In genomic region chr4:102644062-102644461, GRCm38 (mm10) we compare ENCODE assay signal across 22 mouse cellular contexts.
A peak's percentile ranks its signal among the peaks of the same experiment; 100 is the strongest.
DNase-seq lines count a peak whose midpoint lies in the region; ATAC-seq and TF ChIP-seq lines count a peak whose summit lies in the region.
"Had no signal": no experiment of that assay in that cellular context is flagged by ENCODE, and none has a peak within 500 bp of the region (broad histone marks: within the 10 kb centered on the region; RNA-seq: fewer than 3 reads in every experiment).

No protein-coding gene starts in this region.

- no peak overlapping the region for H3K4me2 ChIP-seq in lung, postnatal 0 days (replicated peaks; ENCODE audit: low read depth, low read length)
- H3K4me2 ChIP-seq: embryonic facial prominence, embryonic 13.5 days; embryonic facial prominence, embryonic 15.5 days; forebrain, embryonic 12.5 days had no signal

- H3K9me3 ChIP-seq in lung, postnatal 0 days (ENCODE audit: low read length): no peaks in the 10 kb centered on the region
- H3K9me3 ChIP-seq: embryonic facial prominence, embryonic 13.5 days; embryonic facial prominence, embryonic 15.5 days; forebrain, embryonic 10.5 days; forebrain, embryonic 12.5 days had no signal

- TF ChIP-seq EP300 in lung, postnatal 0 days (IDR thresholded peaks at IDR 0.05): peak; percentile 95

- no peak for TF ChIP-seq CTCF in lung, postnatal 0 days (IDR thresholded peaks at IDR 0.05)
- TF ChIP-seq CTCF in lung, adult 2 months (IDR thresholded peaks at IDR 0.05; ENCODE audit: insufficient read depth, low read length): no peak

- 69% methylated on average over 6 of the region's 6 CpGs for WGBS in lung, postnatal 0 days
- 60% methylated on average over 6 of the region's 6 CpGs for WGBS in lung, adult 2 months

- peak overlapping the region; percentile 40; the same call in 1 of the 2 replicates for H3K27ac ChIP-seq in lung, postnatal 0 days (ENCODE audit: low read length)
- H3K27ac ChIP-seq: embryonic facial prominence, embryonic 13.5 days; embryonic facial prominence, embryonic 15.5 days; forebrain, embryonic 10.5 days; forebrain, embryonic 12.5 days had no signal

- ATAC-seq in lung, postnatal 0 days: peak; percentile 77
- ATAC-seq in megakaryocyte-erythroid progenitor cell, adult 5-6 weeks (replicated peaks; ENCODE audit: low FRiP score, low TSS enrichment, poor library complexity, severe bottlenecking): 0 out of 2 replicates have a peak, but pooled peaks have one; percentile 30
- no peak for ATAC-seq in frontal cortex, adult (ENCODE audit: low TSS enrichment)
- ATAC-seq: forebrain, embryonic 14.5 days had no signal

- H3K36me3 ChIP-seq in lung, postnatal 0 days (ENCODE audit: insufficient read depth, low read length): no peaks in the 10 kb centered on the region
- H3K36me3 ChIP-seq: embryonic facial prominence, embryonic 13.5 days; embryonic facial prominence, embryonic 15.5 days; forebrain, embryonic 10.5 days; forebrain, embryonic 12.5 days had no signal

- DNase-seq in lung, postnatal 0 days (ENCODE audit: low spot score): no peak
- no peak for DNase-seq in lung, postnatal 4 days
- peak; percentile 43 for DNase-seq in lung, postnatal 25 days (ENCODE audit: low spot score)
- no peak for DNase-seq in lung, adult 2 months
- DNase-seq: adrenal gland, adult 2 months; adrenal gland, postnatal 10 days; adrenal gland, postnatal 25 days; cerebellum, adult 11 months; cerebellum, adult 18-20 months; cerebellum, adult 8-10 months; cerebellum, adult 9-11 months; cerebellum, postnatal 14 days; cerebellum, postnatal 36 days; embryo, embryonic 11 days had no signal

- no peak overlapping the region for H3K4me3 ChIP-seq in lung, postnatal 0 days (ENCODE audit: low read depth, low read length)
- H3K4me3 ChIP-seq in lung, adult 2 months (replicated peaks; ENCODE audit: extremely low read depth, low read depth, low read length): no peak overlapping the region
- H3K4me3 ChIP-seq: embryonic facial prominence, embryonic 13.5 days; embryonic facial prominence, embryonic 15.5 days; erythroblast, embryonic 14.5 days; forebrain, embryonic 10.5 days; forebrain, embryonic 12.5 days had no signal

- no peaks in the 10 kb centered on the region for H3K4me1 ChIP-seq in lung, postnatal 0 days (ENCODE audit: insufficient read depth, low read depth, low read length)
- peaks cover 8% of the 10 kb centered on the region for H3K4me1 ChIP-seq in lung, adult 2 months (ENCODE audit: control insufficient read depth, insufficient read depth, low read length)
- H3K4me1 ChIP-seq: embryonic facial prominence, embryonic 13.5 days; embryonic facial prominence, embryonic 15.5 days; forebrain, embryonic 10.5 days; forebrain, embryonic 12.5 days had no signal

- H3K9ac ChIP-seq in lung, postnatal 0 days (replicated peaks; ENCODE audit: low read depth): no peak overlapping the region
- H3K9ac ChIP-seq: embryonic facial prominence, embryonic 13.5 days; embryonic facial prominence, embryonic 15.5 days; forebrain, embryonic 12.5 days had no signal

- TF ChIP-seq POLR2A in lung, adult 2 months (IDR thresholded peaks at IDR 0.05; ENCODE audit: borderline replicate concordance, extremely low read depth, low read depth, low read length): no peak

- H3K27me3 ChIP-seq in lung, postnatal 0 days (replicated peaks; ENCODE audit: insufficient read depth, low read length): no peaks in the 10 kb centered on the region
- H3K27me3 ChIP-seq: embryonic facial prominence, embryonic 13.5 days; embryonic facial prominence, embryonic 15.5 days; forebrain, embryonic 12.5 days had no signal
